29 mouse cellular contexts compared by ENCODE assay signal in the genomic region with DNA sequence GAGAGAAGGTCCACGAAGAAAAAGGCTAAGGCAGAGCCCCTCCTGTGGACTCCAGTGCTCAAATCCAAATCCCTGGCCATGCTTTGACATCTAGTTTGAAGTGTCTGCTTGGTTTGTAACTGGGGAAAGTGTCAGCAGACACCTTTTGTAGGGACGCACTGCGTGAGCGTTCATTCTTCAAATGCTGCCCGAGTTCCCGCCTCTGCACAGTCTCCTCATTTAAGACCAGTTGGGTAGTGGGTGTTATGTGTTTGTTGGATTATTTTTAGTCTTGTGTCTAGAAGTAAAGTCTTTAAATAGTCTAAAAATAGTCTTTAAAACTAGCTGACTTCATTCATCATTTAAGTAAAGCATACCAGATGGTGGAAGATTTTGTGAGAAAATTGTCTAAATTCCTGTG.
A peak's percentile ranks its signal among the peaks of the same experiment; 100 is the strongest.
DNase-seq lines count a peak whose midpoint lies in the region; ATAC-seq lines count a peak whose summit lies in the region.
"Had no signal": no experiment of that assay in that cellular context is flagged by ENCODE, and none has a peak within 500 bp of the region (broad histone marks: within the 10 kb centered on the region; RNA-seq: fewer than 3 reads in every experiment).

No protein-coding gene starts in this region.

- no peak for ATAC-seq in kidney, embryonic 15.5 days (replicated peaks; ENCODE audit: low FRiP score)
- no peak for ATAC-seq in midbrain, embryonic 15.5 days (replicated peaks)
- ATAC-seq: forebrain, embryonic 14.5 days; inflammation-experienced regulatory T-cells, adult 6 months; liver, postnatal 0 days; lung, postnatal 0 days; Patski had no signal

- H3K4me1 ChIP-seq in kidney, embryonic 15.5 days, result peaks cover 17% of the 10 kb centered on the region
- no peaks in the 10 kb centered on the region for H3K4me1 ChIP-seq in midbrain, embryonic 15.5 days
- H3K4me1 ChIP-seq: embryonic facial prominence, embryonic 15.5 days; limb, embryonic 12.5 days; midbrain, embryonic 10.5 days had no signal

- 0 out of 2 replicates have a peak overlapping the region, but pooled peaks have one; percentile 1 for H3K27ac ChIP-seq in kidney, embryonic 15.5 days
- H3K27ac ChIP-seq in midbrain, embryonic 15.5 days, result no peak overlapping the region
- H3K27ac ChIP-seq: embryonic facial prominence, embryonic 15.5 days; hindbrain, embryonic 13.5 days; limb, embryonic 12.5 days; midbrain, embryonic 10.5 days; stomach, postnatal 0 days had no signal

- no peaks in the 10 kb centered on the region for H3K36me3 ChIP-seq in kidney, embryonic 15.5 days
- H3K36me3 ChIP-seq in midbrain, embryonic 15.5 days (replicated peaks), result no peaks in the 10 kb centered on the region
- H3K36me3 ChIP-seq: embryonic facial prominence, embryonic 15.5 days; hindbrain, embryonic 13.5 days; limb, embryonic 12.5 days had no signal

- no peak overlapping the region for H3K4me3 ChIP-seq in kidney, embryonic 15.5 days (replicated peaks)
- H3K4me3 ChIP-seq in midbrain, embryonic 15.5 days, result no peak overlapping the region
- H3K4me3 ChIP-seq: embryonic facial prominence, embryonic 15.5 days; hindbrain, embryonic 13.5 days; limb, embryonic 12.5 days; midbrain, embryonic 10.5 days had no signal

- 91% methylated on average over 6 of the region's 6 CpGs for WGBS in kidney, embryonic 15.5 days
- 92% methylated on average over 6 of the region's 6 CpGs for WGBS in midbrain, embryonic 15.5 days

- no peaks in the 10 kb centered on the region for H3K27me3 ChIP-seq in kidney, embryonic 15.5 days
- no peaks in the 10 kb centered on the region for H3K27me3 ChIP-seq in midbrain, embryonic 15.5 days (replicated peaks)
- H3K27me3 ChIP-seq: CH12.LX; embryonic facial prominence, embryonic 15.5 days; hindbrain, embryonic 13.5 days; limb, embryonic 12.5 days; Patski had no signal

- no peaks in the 10 kb centered on the region for H3K9me3 ChIP-seq in kidney, embryonic 15.5 days (replicated peaks)
- no peaks in the 10 kb centered on the region for H3K9me3 ChIP-seq in midbrain, embryonic 15.5 days
- H3K9me3 ChIP-seq: embryonic facial prominence, embryonic 15.5 days; G1E; hindbrain, embryonic 13.5 days; limb, embryonic 12.5 days; midbrain, embryonic 10.5 days had no signal

- DNase-seq in kidney, adult 11 months, result no peak
- DNase-seq in brain, adult 2 months (ENCODE audit: low read depth, low spot score), result peak; percentile 80
- DNase-seq in left cerebral cortex, adult 18-20 months (ENCODE audit: low spot score in 2 of 2), result peak; percentile 20 to 56
- DNase-seq in right cerebral cortex, adult 2 months (ENCODE audit: low spot score in 2 of 2), result peak; percentile 60 to 65
- DNase-seq in thymus, postnatal 36 days, result no peak
- DNase-seq in embryo, embryonic 10.5 days (ENCODE audit: low spot score), result no peak
- DNase-seq: adrenal gland, postnatal 36 days; B cell, adult 2 months; cerebellum, adult 11-12 months; cerebellum, postnatal 14 days; gastrocnemius, postnatal 14 days; heart, adult 18-20 months; kidney, adult 8-10 months; kidney, postnatal 4 days; liver, postnatal 0 days had no signal

- H3K4me2 ChIP-seq in kidney, embryonic 15.5 days, result no peak overlapping the region
- H3K4me2 ChIP-seq in midbrain, embryonic 15.5 days, result no peak overlapping the region
- H3K4me2 ChIP-seq: embryonic facial prominence, embryonic 15.5 days; hindbrain, embryonic 13.5 days; limb, embryonic 12.5 days; liver, embryonic 11.5 days had no signal

- no peak overlapping the region for H3K9ac ChIP-seq in kidney, embryonic 15.5 days
- no peak overlapping the region for H3K9ac ChIP-seq in midbrain, embryonic 15.5 days
- H3K9ac ChIP-seq: embryonic facial prominence, embryonic 15.5 days; hindbrain, embryonic 13.5 days; limb, embryonic 12.5 days; liver, postnatal 0 days had no signal

Comparison
In these comparisons a context has a peak if more than half of its experiments do, and no peak if none do; other contexts are left out.
1. DNase-seq: peak in brain, adult 2 months (single experiment), left cerebral cortex, adult 18-20 months (2 of 2) and right cerebral cortex, adult 2 months (2 of 2); none in kidney, adult 11 months (single experiment), thymus, postnatal 36 days (0 of 2) and embryo, embryonic 10.5 days (single experiment).